Mouse (Mus musculus): Measurements from ENCODE around the gene Crxos. TPM values are rescaled to one million over a fixed set of nuclear protein-coding genes. Genes with fewer than 3 reads are reported as not detected.
A peak's percentile ranks its signal among the peaks of the same experiment; 100 is the strongest.

Gene Crxos
- polyA plus RNA-seq, 1 experiment from 2014 or later = not detected

DNA sequence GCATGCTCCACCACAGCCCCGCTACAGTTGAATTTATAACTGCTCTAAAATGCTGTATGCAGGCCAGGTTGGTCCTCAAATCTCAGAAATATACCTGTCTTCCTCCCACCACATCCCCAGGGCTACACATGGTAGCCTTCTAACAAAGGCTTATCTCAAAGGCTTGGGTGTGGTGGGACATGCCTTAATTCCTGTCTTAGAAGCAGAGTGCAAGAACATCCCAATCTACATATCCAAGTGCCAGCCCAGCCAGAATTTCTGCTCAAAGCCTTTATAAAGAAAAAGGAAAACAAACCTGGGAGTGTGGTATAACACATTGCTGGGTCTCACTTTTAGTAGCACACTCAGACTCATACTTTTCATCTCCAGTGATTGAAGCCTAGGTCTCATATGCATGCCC lies 11.8 kb downstream of the Crxos start:
- ATAC-seq (ENCODE audit: insufficient number of reproducible peaks, insufficient read depth, low FRiP score, low read depth) = no peak
- H3K4me1 ChIP-seq (ENCODE audit: control insufficient read depth in 2 of 2, insufficient read depth in 2 of 2, low read length in 2 of 2) = no peaks in the 10 kb centered on the region
- H3K27me3 ChIP-seq (ENCODE audit: control insufficient read depth, insufficient read depth, low read length) = no peaks in the 10 kb centered on the region
- WGBS = 29% methylated on average over 1 of the region's 1 CpGs
- H3K4me3 ChIP-seq (ENCODE audit: control insufficient read depth in 1 of 2, insufficient read depth in 1 of 2, low read depth in 1 of 2, low read length in 2 of 2) = no peak overlapping the region
- H3K9me3 ChIP-seq (ENCODE audit: control insufficient read depth, low read length) = no peaks in the 10 kb centered on the region
- no peak overlapping the region for H3K4me2 ChIP-seq (ENCODE audit: low read length)
- no peak overlapping the region for H3K9ac ChIP-seq (ENCODE audit: low read length)
- no peaks in the 10 kb centered on the region for H3K36me3 ChIP-seq (ENCODE audit: control insufficient read depth, insufficient read depth, low read length)
- H3K27ac ChIP-seq (replicated peaks in 1 of 2; ENCODE audit: control insufficient read depth in 1 of 2, insufficient read depth in 1 of 2, low read depth in 2 of 2, low read length in 2 of 2) = no peak overlapping the region

DNA sequence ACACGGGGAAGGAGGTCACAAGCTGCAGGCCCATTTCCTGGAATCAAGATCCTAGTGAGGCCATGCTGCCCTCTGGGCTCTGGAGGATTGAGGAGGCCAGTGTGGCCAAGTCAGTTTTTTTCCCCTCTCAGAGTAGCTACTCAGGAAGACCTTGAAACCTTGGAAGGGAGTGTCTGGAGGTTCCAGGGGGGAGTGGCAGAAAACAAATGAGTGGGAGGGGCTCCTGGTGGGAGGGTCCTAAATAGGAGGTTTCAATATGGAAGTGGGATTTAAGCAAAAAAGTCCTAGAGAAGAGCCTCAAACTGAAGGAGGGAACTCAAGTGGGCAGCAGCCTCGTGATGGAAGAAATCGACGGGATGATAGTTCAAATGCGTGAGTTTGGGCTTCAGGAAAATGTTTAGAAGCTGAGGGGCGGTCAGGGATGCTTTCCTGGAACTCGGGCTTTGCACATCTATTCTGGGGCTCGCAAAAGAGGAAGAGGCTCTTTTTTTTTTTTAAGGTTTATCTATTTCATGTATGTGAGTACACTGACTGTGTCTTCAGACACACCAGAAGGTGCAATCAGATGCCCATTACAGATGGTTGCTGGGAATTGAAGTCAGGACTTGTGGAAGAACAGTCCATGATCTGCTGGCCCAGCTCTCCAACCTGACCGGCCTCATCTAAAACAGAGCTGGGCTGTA lies 19.1 kb downstream of the Crxos start:
- Histone ChIP-seq H3K36me3 (ENCODE audit: control insufficient read depth, insufficient read depth, low read length) (no peaks in the 10 kb centered on the region), H3K9me3 (ENCODE audit: control insufficient read depth, low read length) (no peaks in the 10 kb centered on the region), H3K4me2 (ENCODE audit: low read length) (no peak overlapping the region), H3K4me1 (ENCODE audit: control insufficient read depth in 2 of 2, insufficient read depth in 2 of 2, low read length in 2 of 2) (no peaks in the 10 kb centered on the region), H3K4me3 (ENCODE audit: control insufficient read depth in 1 of 2, insufficient read depth in 1 of 2, low read depth in 1 of 2, low read length in 2 of 2) (no peak overlapping the region), H3K27me3 (ENCODE audit: control insufficient read depth, insufficient read depth, low read length) (no peaks in the 10 kb centered on the region), H3K9ac (ENCODE audit: low read length) (no peak overlapping the region), H3K27ac (replicated peaks in 1 of 2; ENCODE audit: control insufficient read depth in 1 of 2, insufficient read depth in 1 of 2, low read depth in 2 of 2, low read length in 2 of 2) (no peak overlapping the region)
- WGBS = 72% methylated on average over 9 of the region's 9 CpGs
- ATAC-seq (ENCODE audit: insufficient number of reproducible peaks, insufficient read depth, low FRiP score, low read depth) = no peak

DNA sequence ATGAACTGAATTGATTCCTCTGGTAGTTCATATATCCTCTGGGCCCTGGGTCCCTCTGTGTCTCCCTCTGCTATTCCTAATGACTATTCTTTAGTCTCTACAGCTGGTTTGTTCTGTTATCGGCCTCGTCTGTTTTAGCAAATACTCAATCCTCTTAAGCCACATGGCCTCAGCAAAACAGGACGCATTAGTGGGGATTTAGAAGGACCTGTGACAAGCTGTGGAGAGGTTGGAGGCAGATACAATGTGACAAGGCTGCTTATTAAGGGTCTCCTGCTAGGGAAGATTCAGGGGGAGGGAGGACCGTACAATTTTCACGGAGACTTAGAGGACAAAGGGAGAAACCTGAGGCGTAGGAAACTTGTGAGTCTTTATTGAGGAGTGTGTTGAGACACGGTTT lies 23.4 kb downstream of the Crxos start:
- Histone ChIP-seq H3K9me3 (ENCODE audit: control insufficient read depth, low read length) (no peaks in the 10 kb centered on the region), H3K27ac (replicated peaks in 1 of 2; ENCODE audit: control insufficient read depth in 1 of 2, insufficient read depth in 1 of 2, low read depth in 2 of 2, low read length in 2 of 2) (no peak overlapping the region), H3K36me3 (ENCODE audit: control insufficient read depth, insufficient read depth, low read length) (no peaks in the 10 kb centered on the region), H3K27me3 (ENCODE audit: control insufficient read depth, insufficient read depth, low read length) (no peaks in the 10 kb centered on the region), H3K4me2 (ENCODE audit: low read length) (no peak overlapping the region), H3K4me1 (ENCODE audit: control insufficient read depth in 2 of 2, insufficient read depth in 2 of 2, low read length in 2 of 2) (no peaks in the 10 kb centered on the region), H3K9ac (ENCODE audit: low read length) (no peak overlapping the region), H3K4me3 (ENCODE audit: control insufficient read depth in 1 of 2, insufficient read depth in 1 of 2, low read depth in 1 of 2, low read length in 2 of 2) (no peak overlapping the region)
- WGBS = 67% methylated on average over 7 of the region's 7 CpGs
- ATAC-seq (ENCODE audit: insufficient number of reproducible peaks, insufficient read depth, low FRiP score, low read depth) = no peak

DNA sequence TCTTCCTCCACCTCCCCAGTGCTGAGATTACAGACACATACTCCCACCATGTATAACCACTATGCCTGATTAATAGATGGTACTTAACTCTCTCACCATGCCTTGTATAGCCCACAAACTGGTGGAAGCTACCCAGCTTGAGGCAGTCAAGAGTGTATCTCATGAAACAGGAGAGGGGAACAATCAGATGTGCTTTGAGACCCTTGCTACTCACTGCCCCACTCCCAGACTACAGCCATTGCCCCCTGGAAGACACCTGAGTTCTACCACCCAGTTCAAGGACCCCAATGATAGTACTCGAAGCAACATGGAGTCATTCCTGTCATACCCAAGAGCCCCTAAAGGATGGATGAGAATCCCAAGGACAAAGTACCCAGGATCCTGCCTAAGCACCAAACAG lies 24.2 kb downstream of the Crxos start:
- no peaks in the 10 kb centered on the region for H3K27me3 ChIP-seq (ENCODE audit: control insufficient read depth, insufficient read depth, low read length)

DNA sequence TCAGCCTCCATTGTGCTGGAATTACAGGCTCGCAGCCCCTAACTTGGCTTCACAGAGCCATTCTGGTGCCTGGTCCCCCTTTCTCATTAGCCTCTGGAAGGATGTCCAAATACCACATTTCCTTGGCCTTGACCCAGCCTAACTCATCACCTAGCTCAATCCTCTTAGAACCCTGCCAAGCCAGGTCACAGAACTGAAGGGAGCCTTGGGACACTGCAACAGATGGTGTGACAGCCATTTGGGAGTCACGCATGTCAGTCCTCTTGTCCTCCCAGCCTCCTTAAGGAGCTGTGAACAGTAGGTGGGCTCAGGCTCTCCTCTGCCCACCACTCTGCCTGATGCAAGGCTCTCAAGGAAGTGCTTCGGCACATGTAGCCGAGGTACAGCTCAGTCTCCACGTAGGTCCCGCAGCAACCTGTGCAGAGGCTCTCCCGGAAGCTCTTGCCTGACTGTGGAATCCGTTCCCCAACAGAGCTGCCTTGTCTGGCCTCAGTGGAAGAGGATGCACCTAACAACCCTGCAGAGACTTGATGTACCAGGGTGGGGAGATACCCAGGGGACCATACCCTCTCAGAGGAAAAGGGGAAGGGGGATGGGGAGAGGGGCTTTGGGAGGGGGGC lies 25.7 kb downstream of the Crxos start:
- Histone ChIP-seq H3K4me2 (ENCODE audit: low read length) (no peak overlapping the region), H3K36me3 (ENCODE audit: control insufficient read depth, insufficient read depth, low read length) (no peaks in the 10 kb centered on the region), H3K9ac (ENCODE audit: low read length) (no peak overlapping the region), H3K4me1 (ENCODE audit: control insufficient read depth in 2 of 2, insufficient read depth in 2 of 2, low read length in 2 of 2) (peaks cover 0 to 4% of the 10 kb centered on the region in 2 experiments; a peak in 1 of 4 replicates), H3K4me3 (ENCODE audit: control insufficient read depth in 1 of 2, insufficient read depth in 1 of 2, low read depth in 1 of 2, low read length in 2 of 2) (no peak overlapping the region), H3K27ac (replicated peaks in 1 of 2; ENCODE audit: control insufficient read depth in 1 of 2, insufficient read depth in 1 of 2, low read depth in 2 of 2, low read length in 2 of 2) (no peak overlapping the region), H3K9me3 (ENCODE audit: control insufficient read depth, low read length) (no peaks in the 10 kb centered on the region), H3K27me3 (ENCODE audit: control insufficient read depth, insufficient read depth, low read length) (no peaks in the 10 kb centered on the region)
- ATAC-seq (ENCODE audit: insufficient number of reproducible peaks, insufficient read depth, low FRiP score, low read depth) = no peak
- 54% methylated on average over 8 of the region's 8 CpGs for WGBS

More for the DNA sequence above, 24.2 kb downstream of the Crxos start:
- no peaks in the 10 kb centered on the region for H3K4me1 ChIP-seq (ENCODE audit: control insufficient read depth in 2 of 2, insufficient read depth in 2 of 2, low read length in 2 of 2)
- H3K4me3 ChIP-seq (ENCODE audit: control insufficient read depth in 1 of 2, insufficient read depth in 1 of 2, low read depth in 1 of 2, low read length in 2 of 2) = no peak overlapping the region
- no peaks in the 10 kb centered on the region for H3K9me3 ChIP-seq (ENCODE audit: control insufficient read depth, low read length)
- no peak overlapping the region for H3K9ac ChIP-seq (ENCODE audit: low read length)
- no peak overlapping the region for H3K4me2 ChIP-seq (ENCODE audit: low read length)
- 83% methylated on average over 1 of the region's 1 CpGs for WGBS
- ATAC-seq (ENCODE audit: insufficient number of reproducible peaks, insufficient read depth, low FRiP score, low read depth) = no peak
- H3K27ac ChIP-seq (replicated peaks in 1 of 2; ENCODE audit: control insufficient read depth in 1 of 2, insufficient read depth in 1 of 2, low read depth in 2 of 2, low read length in 2 of 2) = no peak overlapping the region
- no peaks in the 10 kb centered on the region for H3K36me3 ChIP-seq (ENCODE audit: control insufficient read depth, insufficient read depth, low read length)

DNA sequence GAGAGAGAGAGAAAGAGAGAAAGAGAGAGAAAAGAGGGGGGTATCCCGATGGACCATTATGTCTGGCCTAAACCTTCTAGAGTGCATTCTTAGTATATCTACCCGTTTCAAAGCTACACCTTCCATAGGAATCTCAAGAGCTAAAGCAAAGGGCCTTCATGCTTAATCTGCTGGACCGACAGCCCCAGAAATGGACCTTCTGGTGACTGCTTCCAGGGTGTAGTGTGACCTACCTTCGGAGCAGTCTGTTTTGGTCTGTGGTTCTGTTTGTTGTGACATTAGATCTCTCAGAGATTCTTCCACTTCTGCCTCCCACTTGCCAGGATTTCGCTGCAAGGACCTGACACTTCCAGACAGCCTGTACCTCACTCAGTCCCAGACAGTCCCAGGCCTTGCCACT lies 28.1 kb downstream of the Crxos start:
- Histone ChIP-seq H3K9me3 (ENCODE audit: control insufficient read depth, low read length) (no peaks in the 10 kb centered on the region), H3K4me2 (ENCODE audit: low read length) (no peak overlapping the region), H3K27me3 (ENCODE audit: control insufficient read depth, insufficient read depth, low read length) (no peaks in the 10 kb centered on the region), H3K36me3 (ENCODE audit: control insufficient read depth, insufficient read depth, low read length) (no peaks in the 10 kb centered on the region), H3K27ac (replicated peaks in 1 of 2; ENCODE audit: control insufficient read depth in 1 of 2, insufficient read depth in 1 of 2, low read depth in 2 of 2, low read length in 2 of 2) (no peak overlapping the region), H3K4me1 (ENCODE audit: control insufficient read depth in 2 of 2, insufficient read depth in 2 of 2, low read length in 2 of 2) (peaks cover 0 to 4% of the 10 kb centered on the region in 2 experiments; a peak in 1 of 4 replicates), H3K4me3 (ENCODE audit: control insufficient read depth in 1 of 2, insufficient read depth in 1 of 2, low read depth in 1 of 2, low read length in 2 of 2) (no peak overlapping the region), H3K9ac (ENCODE audit: low read length) (no peak overlapping the region)
- 67% methylated on average over 5 of the region's 5 CpGs for WGBS
- no peak for ATAC-seq (ENCODE audit: insufficient number of reproducible peaks, insufficient read depth, low FRiP score, low read depth)

DNA sequence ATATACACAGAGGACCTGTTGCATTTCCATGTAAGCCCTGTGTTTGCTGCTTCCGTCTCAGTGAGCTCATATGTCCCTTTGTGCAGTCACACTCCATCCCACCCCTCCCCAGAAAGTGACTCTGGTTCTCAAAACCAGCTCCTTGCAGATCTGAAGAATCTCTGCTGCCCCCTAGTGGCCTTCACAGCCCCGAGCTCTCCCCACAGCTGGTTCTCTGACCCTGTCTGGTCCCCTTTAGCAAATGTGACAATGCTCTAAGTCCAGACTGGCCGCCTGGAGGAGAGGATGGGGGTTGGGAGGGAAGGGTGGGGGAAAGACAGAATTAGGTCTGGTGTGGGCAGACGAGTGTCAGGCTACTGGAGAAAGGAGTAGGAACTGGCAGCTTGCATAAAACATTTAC lies 29.8 kb downstream of the Crxos start:
- no peak overlapping the region for H3K9ac ChIP-seq (ENCODE audit: low read length)
- no peak overlapping the region for H3K27ac ChIP-seq (replicated peaks in 1 of 2; ENCODE audit: control insufficient read depth in 1 of 2, insufficient read depth in 1 of 2, low read depth in 2 of 2, low read length in 2 of 2)
- no peaks in the 10 kb centered on the region for H3K27me3 ChIP-seq (ENCODE audit: control insufficient read depth, insufficient read depth, low read length)
- peaks cover 0 to 4% of the 10 kb centered on the region in 2 experiments; a peak in 1 of 4 replicates for H3K4me1 ChIP-seq (ENCODE audit: control insufficient read depth in 2 of 2, insufficient read depth in 2 of 2, low read length in 2 of 2)
- ATAC-seq (ENCODE audit: insufficient number of reproducible peaks, insufficient read depth, low FRiP score, low read depth) = peak; percentile 26; the same call in 1 of the 2 replicates
- H3K9me3 ChIP-seq (ENCODE audit: control insufficient read depth, low read length) = no peaks in the 10 kb centered on the region
- no peak overlapping the region for H3K4me2 ChIP-seq (ENCODE audit: low read length)
- H3K4me3 ChIP-seq (ENCODE audit: control insufficient read depth in 1 of 2, insufficient read depth in 1 of 2, low read depth in 1 of 2, low read length in 2 of 2) = no peak overlapping the region
- WGBS = 1% methylated on average over 4 of the region's 4 CpGs
- H3K36me3 ChIP-seq (ENCODE audit: control insufficient read depth, insufficient read depth, low read length) = peaks cover 12% of the 10 kb centered on the region

Measured in heart, embryonic 14.5 days (tissue).